Mouse (Mus musculus) ES-Bruce4 (cell line): Measurements from ENCODE around the gene U90926. TPM values are rescaled to one million over a fixed set of nuclear protein-coding genes. Genes with fewer than 3 reads are reported as not detected.

ENCODE experiments used
- H3K27ac ChIP-seq: 2 replicates; pipeline ENCODE4 v1.5.1; 2012; ENCODE audit warnings: low read length, inconsistent platforms; ENCODE audit not compliant: insufficient read depth
- H3K27me3 ChIP-seq: 2 replicates; pipeline ENCODE4 v1.6.1; 2012; ENCODE audit warnings: mild to moderate bottlenecking, low read length, inconsistent platforms; ENCODE audit not compliant: control insufficient read depth, poor library complexity, insufficient read depth, severe bottlenecking
- H3K36me3 ChIP-seq: 2 replicates; pipeline ENCODE4 v1.6.1; 2012; ENCODE audit warnings: inconsistent platforms, mild to moderate bottlenecking, low read length, moderate library complexity; ENCODE audit not compliant: control insufficient read depth, poor library complexity, insufficient read depth, severe bottlenecking
- H3K4me1 ChIP-seq: one replicate; pipeline ENCODE4 v1.8.1; 2011; ENCODE audit warnings: low read length; ENCODE audit not compliant: control insufficient read depth, insufficient read depth
- H3K4me3 ChIP-seq: 2 replicates; pipeline ENCODE4 v1.5.1; 2011; ENCODE audit warnings: low read depth, mild to moderate bottlenecking, low read length
- H3K9ac ChIP-seq: 2 replicates; pipeline ENCODE4 v1.6.1; 2012; ENCODE audit warnings: low read depth, mild to moderate bottlenecking, inconsistent platforms; ENCODE audit not compliant: poor library complexity, severe bottlenecking
- H3K9me3 ChIP-seq: replicated peaks from 2 replicates; pipeline ENCODE4 v1.6.1; 2012; ENCODE audit warnings: mild to moderate bottlenecking, low read length, inconsistent platforms; ENCODE audit not compliant: control insufficient read depth, poor library complexity, insufficient read depth, severe bottlenecking
- CTCF ChIP-seq: IDR thresholded peaks from one replicate; pipeline ENCODE4 v1.8.1; 2011; ENCODE audit warnings: low read depth, low read length
- EP300 ChIP-seq: IDR thresholded peaks from 2 replicates; pipeline ENCODE4 v1.6.1; 2011; ENCODE audit warnings: low read depth, low read length; ENCODE audit not compliant: insufficient read depth
- POLR2A ChIP-seq: IDR thresholded peaks from one replicate; pipeline ENCODE4 v1.8.1; 2011; ENCODE audit warnings: low read length; ENCODE audit not compliant: insufficient read depth
- polyA plus RNA-seq: library from polyadenylated mRNA; stranded (reverse); fragments of >200 nt; gene quantifications from 2 replicates; pipeline ENCODE4 v1.2.4, GENCODE M21; 2011; ENCODE audit warnings: low read depth; ENCODE audit not compliant: missing spikeins, insufficient read depth, insufficient read length

Gene U90926
- polyA plus RNA-seq, 1 experiment, result not detected

GRCm38 (mm10) chr5:92227782-92228181 lies 12.6 kb upstream of the U90926 start:
- H3K9me3 ChIP-seq, result no peaks in the 10 kb centered on the region
- no peak overlapping the region for H3K4me3 ChIP-seq
- H3K27ac ChIP-seq, result no peak overlapping the region
- H3K9ac ChIP-seq, result no peak overlapping the region
- no peaks in the 10 kb centered on the region for H3K36me3 ChIP-seq
- H3K27me3 ChIP-seq, result no peaks in the 10 kb centered on the region
- TF ChIP-seq EP300, result no peak
- no peak for TF ChIP-seq POLR2A
- no peak for TF ChIP-seq CTCF
- H3K4me1 ChIP-seq, result no peaks in the 10 kb centered on the region

- Histone ChIP-seq H3K36me3 (no peaks in the 10 kb centered on the region), H3K27ac (no peak overlapping the region), H3K4me3 (no peak overlapping the region), H3K9me3 (no peaks in the 10 kb centered on the region), H3K9ac (no peak overlapping the region), H3K27me3 (no peaks in the 10 kb centered on the region), H3K4me1 (peaks cover 5% of the 10 kb centered on the region)
- TF ChIP-seq CTCF, result no peak
- no peak for TF ChIP-seq POLR2A
- TF ChIP-seq EP300, result no peak
These were observed 5.2 kb upstream of the U90926 start for GRCm38 (mm10) chr5:92220287-92220902.

- no peaks in the 10 kb centered on the region for H3K27me3 ChIP-seq
- no peaks in the 10 kb centered on the region for H3K9me3 ChIP-seq
- no peaks in the 10 kb centered on the region for H3K36me3 ChIP-seq
- peaks cover 5% of the 10 kb centered on the region for H3K4me1 ChIP-seq
- no peak overlapping the region for H3K9ac ChIP-seq
- TF ChIP-seq CTCF, result no peak
- TF ChIP-seq POLR2A, result no peak
- TF ChIP-seq EP300, result no peak
- H3K4me3 ChIP-seq, result no peak overlapping the region
- 0 out of 2 replicates have a peak overlapping the region, but pooled peaks have one; percentile 17 for H3K27ac ChIP-seq
These were observed 4.6 kb upstream of the U90926 start for GRCm38 (mm10) chr5:92219826-92220225.

GRCm38 (mm10) chr5:92218915-92219793 lies 3.9 kb upstream of the U90926 start:
- H3K4me3 ChIP-seq, result peak overlapping the region; percentile 25
- no peaks in the 10 kb centered on the region for H3K9me3 ChIP-seq
- peak overlapping the region; percentile 8 for H3K9ac ChIP-seq
- H3K4me1 ChIP-seq, result peaks cover 5% of the 10 kb centered on the region
- H3K36me3 ChIP-seq, result no peaks in the 10 kb centered on the region
- TF ChIP-seq EP300 (peak; percentile 78), CTCF (no peak), POLR2A (no peak)
- H3K27me3 ChIP-seq, result no peaks in the 10 kb centered on the region
- peak overlapping the region; percentile 89 for H3K27ac ChIP-seq

- Histone ChIP-seq H3K27ac (no peak overlapping the region), H3K27me3 (no peaks in the 10 kb centered on the region), H3K9me3 (no peaks in the 10 kb centered on the region), H3K4me3 (no peak overlapping the region), H3K9ac (no peak overlapping the region), H3K36me3 (no peaks in the 10 kb centered on the region), H3K4me1 (no peaks in the 10 kb centered on the region)
- no peak for TF ChIP-seq EP300
- no peak for TF ChIP-seq POLR2A
- no peak for TF ChIP-seq CTCF
These were observed 3.0 kb downstream of the U90926 start for GRCm38 (mm10) chr5:92212231-92212630.

- no peaks in the 10 kb centered on the region for H3K27me3 ChIP-seq
- H3K9ac ChIP-seq, result no peak overlapping the region
- TF ChIP-seq CTCF (no peak), EP300 (no peak), POLR2A (no peak)
- no peaks in the 10 kb centered on the region for H3K9me3 ChIP-seq
- H3K36me3 ChIP-seq, result no peaks in the 10 kb centered on the region
- H3K4me1 ChIP-seq, result no peaks in the 10 kb centered on the region
- H3K4me3 ChIP-seq, result no peak overlapping the region
- H3K27ac ChIP-seq, result no peak overlapping the region
These were observed 5.0 kb downstream of the U90926 start for GRCm38 (mm10) chr5:92210205-92210604.
